Mouse (Mus musculus) kidney, adult 11 months (tissue): Measurements from ENCODE around the gene Olfr1110.
"Not testable (repeated sequence)": the region's sequence is repeated elsewhere in the genome, so short reads cannot be mapped to it uniquely, and the experiment has no call there.

Experiments
- DNase-seq: peaks from one replicate; pipeline ENCODE4 v3.0.0; 2022

Olfr1110 gene

GRCm38 (mm10) chr2:87140200-87140599, at the start of gene Olfr1110:
Gene Olfr1110, minus strand, starts transcription at chr2:87140300.
- no peak for DNase-seq

- no peak for DNase-seq
These were observed 47.4 kb upstream of the Olfr1110 start, which contains the start of gene Olfr1112 for GRCm38 (mm10) chr2:87187498-87187897. Gene Olfr1112, plus strand, starts transcription at chr2:87187798.

- DNase-seq = not testable (repeated sequence)
These were observed 27.6 kb upstream of the Olfr1110 start for GRCm38 (mm10) chr2:87167731-87168130.

- DNase-seq = no peak
These were observed 12.4 kb upstream of the Olfr1110 start, which contains the start of gene Olfr1111 for GRCm38 (mm10) chr2:87152524-87152923. Gene Olfr1111, minus strand, starts transcription at chr2:87152624.

- no peak for DNase-seq
These were observed 25.6 kb downstream of the Olfr1110 start, which contains the start of gene Olfr259 for GRCm38 (mm10) chr2:87114467-87114866. Gene Olfr259, minus strand, starts transcription at chr2:87114567.

GRCm38 (mm10) chr2:87095908-87096307, 44.2 kb downstream of the Olfr1110 start, which contains the start of gene Olfr1109:
Gene Olfr1109, minus strand, starts transcription at chr2:87096008.
- no peak for DNase-seq
